Mouse (Mus musculus): ENCODE results near the gene Fam83g.

DNA sequence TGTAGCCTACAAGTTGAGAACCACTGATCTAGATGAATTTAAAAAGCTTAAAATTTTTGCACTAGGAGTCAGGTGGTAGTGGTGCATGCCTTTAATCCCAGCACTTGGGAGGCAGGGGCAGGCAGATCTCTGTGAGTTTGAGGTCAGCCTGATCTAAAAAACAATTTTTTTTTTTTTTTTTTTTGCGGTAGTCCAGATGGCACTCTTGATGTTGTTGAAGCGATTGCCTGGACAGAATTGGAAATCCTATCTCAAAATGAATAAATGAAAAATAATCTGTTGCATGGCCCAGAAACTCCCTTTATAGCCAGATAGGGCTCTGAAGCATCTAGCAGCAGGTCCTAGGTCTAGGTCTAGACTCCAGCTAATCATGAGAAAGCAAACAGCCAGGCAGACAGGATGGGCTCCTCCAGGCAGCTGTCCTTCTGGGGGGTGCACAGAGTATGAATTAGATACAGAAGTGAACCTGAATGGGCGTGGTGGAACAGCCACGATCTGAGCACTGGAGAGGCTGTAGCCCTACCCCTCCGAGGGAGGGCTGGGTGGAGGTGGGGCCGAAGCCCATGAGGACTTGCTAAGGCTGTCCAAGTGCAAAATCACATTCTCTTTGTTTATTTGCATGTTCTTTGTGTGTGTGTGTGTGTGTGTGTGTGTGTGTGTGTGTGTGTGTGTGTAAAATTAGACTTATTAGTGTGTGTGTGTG, 27.6 kb upstream of the Fam83g start:
- TF ChIP-seq CTCF (IDR thresholded peaks at IDR 0.05) (no peak), EP300 (IDR thresholded peaks at IDR 0.05; ENCODE audit: insufficient read depth, low read depth, low read length) (no peak), POLR2A (IDR thresholded peaks at IDR 0.05; ENCODE audit: insufficient read depth, low read depth, low read length) (no peak)
